Mouse (Mus musculus) myocyte (in vitro differentiated cells): ENCODE measurements around the gene Treml1.

Source experiments
- E2F4 ChIP-seq: IDR thresholded peaks from one replicate; pipeline ENCODE4 v1.6.1; 2011; ENCODE audit warnings: mild to moderate bottlenecking, control low read depth, moderate library complexity; ENCODE audit not compliant: insufficient read depth
- USF1 ChIP-seq: IDR thresholded peaks from one replicate; pipeline ENCODE4 v1.6.1; 2011; ENCODE audit warnings: low read depth, mild to moderate bottlenecking, control low read depth, moderate library complexity

- TF ChIP-seq USF1: no peak
- TF ChIP-seq E2F4: no peak
Observed at GRCm38 (mm10) chr17:48345824-48346223, 13.9 kb upstream of the Treml1 start.
